Mouse (Mus musculus) kidney, postnatal 25 days (tissue): ENCODE results near the gene Ubxn11.

ENCODE experiments used
- DNase-seq, 2 experiments: peaks; one replicate each; pipeline ENCODE4 v3.0.0; 2021; ENCODE audit warnings: mixed read lengths in 2 of 2

Ubxn11 gene

GRCm38 (mm10) chr4:134091225-134091529 is 11.2 kb upstream of the Ubxn11 start:
- DNase-seq, result no peak

GRCm38 (mm10) chr4:134092382-134093288 is 9.7 kb upstream of the Ubxn11 start:
- peak; percentile 61 to 71 for DNase-seq

- no peak for DNase-seq
These were observed 8.3 kb upstream of the Ubxn11 start for GRCm38 (mm10) chr4:134094004-134094564.

- no peak for DNase-seq
These were observed 7.3 kb upstream of the Ubxn11 start, which contains the start of gene Cd52 for GRCm38 (mm10) chr4:134094923-134095547. Gene Cd52, minus strand, starts transcription at chr4:134095082.

- DNase-seq, result no peak
These were observed 6.2 kb upstream of the Ubxn11 start for GRCm38 (mm10) chr4:134096120-134096519.

- DNase-seq, result no peak
These were observed 5.3 kb upstream of the Ubxn11 start for GRCm38 (mm10) chr4:134097015-134097608.

GRCm38 (mm10) chr4:134098628-134099027 is 3.7 kb upstream of the Ubxn11 start:
- DNase-seq, result peak; percentile 27 to 55

- DNase-seq, result no peak
These were observed 2.1 kb upstream of the Ubxn11 start for GRCm38 (mm10) chr4:134100245-134100644.

GRCm38 (mm10) chr4:134102742-134103119 is 361 bp downstream of the Ubxn11 start:
- DNase-seq, result no peak

GRCm38 (mm10) chr4:134106105-134106504 is 3.7 kb downstream of the Ubxn11 start:
- no peak for DNase-seq

- DNase-seq, result no peak
These were observed 5.4 kb downstream of the Ubxn11 start for GRCm38 (mm10) chr4:134107730-134108129.

- no peak for DNase-seq
These were observed 5.8 kb downstream of the Ubxn11 start for GRCm38 (mm10) chr4:134108196-134108595.

GRCm38 (mm10) chr4:134110653-134111052 is 8.3 kb downstream of the Ubxn11 start:
- DNase-seq, result no peak

- no peak for DNase-seq
These were observed 10.0 kb downstream of the Ubxn11 start for GRCm38 (mm10) chr4:134112403-134112802.

- no peak for DNase-seq
These were observed 11.1 kb downstream of the Ubxn11 start for GRCm38 (mm10) chr4:134113356-134113994.

GRCm38 (mm10) chr4:134114038-134114437 is 11.7 kb downstream of the Ubxn11 start:
- no peak for DNase-seq

GRCm38 (mm10) chr4:134115215-134116144 is 13.1 kb downstream of the Ubxn11 start:
- DNase-seq, result no peak

GRCm38 (mm10) chr4:134116501-134116900 is 14.1 kb downstream of the Ubxn11 start:
- DNase-seq, result no peak

GRCm38 (mm10) chr4:134117012-134117411 is 14.6 kb downstream of the Ubxn11 start:
- DNase-seq, result no peak

GRCm38 (mm10) chr4:134118126-134118800 is 15.9 kb downstream of the Ubxn11 start:
- DNase-seq, result no peak

GRCm38 (mm10) chr4:134119042-134119441 is 16.7 kb downstream of the Ubxn11 start:
- no peak for DNase-seq
